Mouse (Mus musculus) CH12.LX (cell line): ENCODE measurements around the gene Pnpla2. TPM values are rescaled to one million over a fixed set of nuclear protein-coding genes. Genes with fewer than 3 reads are reported as not detected.

Source experiments
- DNase-seq: peaks from one replicate; pipeline ENCODE4 v3.0.0-alpha.2; 2013; ENCODE audit errors: extremely low read depth
- H3K27ac ChIP-seq: 2 replicates; pipeline ENCODE4 v1.5.1; 2012; ENCODE audit warnings: low read depth, mild to moderate bottlenecking, control low read depth, moderate library complexity; ENCODE audit not compliant: insufficient read depth
- H3K27me3 ChIP-seq: replicated peaks from 2 replicates; pipeline ENCODE3; 2012; ENCODE audit warnings: inconsistent platforms
- H3K36me3 ChIP-seq, 2 experiments: replicated peaks in 1 of 2; 2 replicates each; pipeline versions ENCODE3 to v1.6.1; 2012; ENCODE audit warnings: inconsistent platforms in 1 of 2, low read length in 1 of 2, mild to moderate bottlenecking in 1 of 2, mixed read lengths in 1 of 2, moderate library complexity in 1 of 2; ENCODE audit not compliant: control insufficient read depth in 1 of 2, insufficient read depth in 1 of 2
- H3K4me1 ChIP-seq, 2 experiments: 2 replicates each; pipeline ENCODE4 v1.6.1; 2012; ENCODE audit warnings: inconsistent platforms in 1 of 2, moderate library complexity in 1 of 2; ENCODE audit not compliant: insufficient read depth in 2 of 2, control insufficient read depth in 1 of 2
- H3K4me2 ChIP-seq: 2 replicates; pipeline ENCODE4 v1.6.1; 2012; ENCODE audit warnings: low read depth, mild to moderate bottlenecking, control low read depth; ENCODE audit not compliant: poor library complexity, insufficient read depth, severe bottlenecking
- H3K4me3 ChIP-seq, 3 experiments: fragments of 150-350 bp in 1 of 3; sonication (generic) in 1 of 3; replicated peaks in 1 of 3; 2 replicates each; pipeline versions ENCODE3 to v1.5.1; 2011 to 2012; ENCODE audit warnings: low read depth in 2 of 3, low read length in 2 of 3, mild to moderate bottlenecking in 2 of 3, moderate library complexity in 2 of 3, control low read depth in 1 of 3, improper control_type of control experiment in 1 of 3, inconsistent platforms in 1 of 3, mixed read lengths in 1 of 3; ENCODE audit not compliant: poor library complexity in 1 of 3
- H3K79me2 ChIP-seq: replicated peaks from 2 replicates; pipeline ENCODE4 v1.6.1; 2012; ENCODE audit warnings: mild to moderate bottlenecking, moderate library complexity; ENCODE audit not compliant: control insufficient read depth, poor library complexity, insufficient read depth, severe bottlenecking; ENCODE audit errors: extremely low read depth
- H3K9ac ChIP-seq: 2 replicates; pipeline ENCODE4 v1.6.1; 2012; ENCODE audit warnings: low read depth, mild to moderate bottlenecking, control low read depth, moderate library complexity; ENCODE audit not compliant: insufficient read depth
- H3K9me3 ChIP-seq: replicated peaks from 2 replicates; pipeline ENCODE3; 2012; ENCODE audit warnings: low read length, inconsistent platforms, mixed read lengths
- BHLHE40 ChIP-seq: IDR thresholded peaks from 2 replicates; pipeline ENCODE4 v1.6.1; 2011; ENCODE audit warnings: mild to moderate bottlenecking, low read depth, low read length, improper control_type of control experiment
- CHD2 ChIP-seq: IDR thresholded peaks from 2 replicates; pipeline ENCODE4 v1.6.1; 2011; ENCODE audit warnings: low read length, improper control_type of control experiment
- HCFC1 ChIP-seq: IDR thresholded peaks from 2 replicates; pipeline ENCODE4 v1.6.1; 2012; ENCODE audit warnings: low read depth, mild to moderate bottlenecking, inconsistent platforms, low read length, improper control_type of control experiment
- MEF2A ChIP-seq: IDR thresholded peaks from 2 replicates; pipeline ENCODE4 v1.6.1; 2014; ENCODE audit warnings: low read depth, mild to moderate bottlenecking, inconsistent platforms, low read length, improper control_type of control experiment, borderline replicate concordance
- MXI1 ChIP-seq: IDR thresholded peaks from 2 replicates; pipeline ENCODE4 v1.6.1; 2011; ENCODE audit warnings: mild to moderate bottlenecking, low read depth, low read length, improper control_type of control experiment
- MYC ChIP-seq: IDR thresholded peaks from 2 replicates; pipeline ENCODE4 v1.6.1; 2011; ENCODE audit warnings: low read depth, mild to moderate bottlenecking, improper control_type of control experiment, low read length
- NRF1 ChIP-seq: IDR thresholded peaks from 2 replicates; pipeline ENCODE4 v1.6.1; 2014; ENCODE audit warnings: low read depth, mild to moderate bottlenecking, inconsistent platforms, low read length, improper control_type of control experiment, moderate library complexity
- POLR2A ChIP-seq: IDR thresholded peaks from 2 replicates; pipeline ENCODE4 v1.6.1; 2011; ENCODE audit warnings: low read depth, mild to moderate bottlenecking, improper control_type of control experiment, low read length
- TCF12 ChIP-seq: IDR thresholded peaks from 2 replicates; pipeline ENCODE4 v1.6.1; 2014; ENCODE audit warnings: low read depth, mild to moderate bottlenecking, inconsistent platforms, low read length, improper control_type of control experiment
- UBTF ChIP-seq: IDR thresholded peaks from 2 replicates; pipeline ENCODE4 v1.6.1; 2012; ENCODE audit warnings: low read depth, mild to moderate bottlenecking, inconsistent platforms, low read length, improper control_type of control experiment, moderate library complexity
- ZC3H11A ChIP-seq: IDR thresholded peaks from 2 replicates; pipeline ENCODE4 v1.6.1; 2012; ENCODE audit warnings: low read depth, mild to moderate bottlenecking, inconsistent platforms, low read length, improper control_type of control experiment
- ZMIZ1 ChIP-seq: IDR thresholded peaks from 2 replicates; pipeline ENCODE4 v1.6.1; 2012; ENCODE audit warnings: low read depth, mild to moderate bottlenecking, inconsistent platforms, low read length, improper control_type of control experiment
- dilution Hi-C: fragments of 300-500 bp; cut with MboI; formaldehyde crosslinking; loops from 2 replicates; pipeline ENCODE4 v1.14.3; 2020; ENCODE audit warnings: low sequenced_read_pairs; ENCODE audit not compliant: extremely low pct_unique_long_range_greater_than_20kb, extremely low pct_ligation_motif_present
- in situ Hi-C: fragments of 300-500 bp; cut with MboI; formaldehyde crosslinking; loops from 3 replicates; pipeline ENCODE4 v1.14.3; 2019; ENCODE audit warnings: low sequenced_read_pairs, low pct_ligation_motif_present, low pct_unique_long_range_greater_than_20kb, mixed read lengths
- polyA plus RNA-seq: library from polyadenylated mRNA; unstranded; fragments of >175 nt; gene quantifications from 2 replicates; pipeline ENCODE4 v1.2.1, GENCODE M21; 2012; ENCODE audit warnings: low read depth; ENCODE audit not compliant: insufficient read length
- total RNA-seq, 2 experiments: library from RNA; depleted of rRNA; stranded (reverse); fragments of 300-350 nt in 1 of 2; fragments of >200 nt in 1 of 2; gene quantifications; 2 replicates each; pipeline ENCODE4 v1.2.3; 2012 to 2014

Pnpla2 gene
- total and polyA plus RNA-seq, 3 experiments = 2.8 to 29.6 (median 11.7) TPM

DNA sequence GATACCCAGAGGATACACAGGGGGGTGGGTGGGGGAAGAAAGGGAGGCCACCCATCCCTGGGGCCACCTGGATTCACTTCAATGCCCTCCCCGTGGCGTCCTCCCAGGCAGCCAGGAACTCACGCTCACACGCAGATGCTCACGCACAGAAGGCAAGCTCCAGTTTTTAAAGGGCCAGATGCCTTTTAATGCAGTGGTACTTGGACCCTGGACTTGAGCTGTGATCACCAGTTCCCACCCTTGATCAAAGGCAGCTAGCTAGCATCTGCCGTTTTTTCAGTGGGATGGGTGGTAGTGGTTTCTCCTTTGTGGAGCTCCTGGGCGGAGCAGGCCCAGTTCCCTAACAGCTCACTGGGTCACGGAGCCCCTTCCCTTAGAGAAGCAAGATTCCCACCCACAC lies 20.5 kb upstream of the Pnpla2 start:
- H3K4me2 ChIP-seq = peak overlapping the region; percentile 92
- DNase-seq = peak; percentile 65
- TF ChIP-seq UBTF (no peak), BHLHE40 (peak; percentile 73), MEF2A (no peak), NRF1 (peak; percentile 52; the same call in 1 of the 2 replicates)
- TF ChIP-seq, all 38 proteins: peak for 2
- Histone ChIP-seq H3K4me3 (peak overlapping the region; percentile 50 to 65 (median 55)), H3K27ac (no peak overlapping the region), H3K4me1 (peaks cover 17 to 35% of the 10 kb centered on the region in 2 experiments), H3K9ac (peak overlapping the region; percentile 62; the same call in 1 of the 2 replicates), H3K79me2 (peaks cover 12% of the 10 kb centered on the region), H3K27me3 (no peaks in the 10 kb centered on the region), H3K9me3 (no peaks in the 10 kb centered on the region), H3K36me3 (peaks cover 56 to 65% of the 10 kb centered on the region in 2 experiments)
- dilution Hi-C loops (no loop called here), in situ Hi-C loops (no loop called here)

DNA sequence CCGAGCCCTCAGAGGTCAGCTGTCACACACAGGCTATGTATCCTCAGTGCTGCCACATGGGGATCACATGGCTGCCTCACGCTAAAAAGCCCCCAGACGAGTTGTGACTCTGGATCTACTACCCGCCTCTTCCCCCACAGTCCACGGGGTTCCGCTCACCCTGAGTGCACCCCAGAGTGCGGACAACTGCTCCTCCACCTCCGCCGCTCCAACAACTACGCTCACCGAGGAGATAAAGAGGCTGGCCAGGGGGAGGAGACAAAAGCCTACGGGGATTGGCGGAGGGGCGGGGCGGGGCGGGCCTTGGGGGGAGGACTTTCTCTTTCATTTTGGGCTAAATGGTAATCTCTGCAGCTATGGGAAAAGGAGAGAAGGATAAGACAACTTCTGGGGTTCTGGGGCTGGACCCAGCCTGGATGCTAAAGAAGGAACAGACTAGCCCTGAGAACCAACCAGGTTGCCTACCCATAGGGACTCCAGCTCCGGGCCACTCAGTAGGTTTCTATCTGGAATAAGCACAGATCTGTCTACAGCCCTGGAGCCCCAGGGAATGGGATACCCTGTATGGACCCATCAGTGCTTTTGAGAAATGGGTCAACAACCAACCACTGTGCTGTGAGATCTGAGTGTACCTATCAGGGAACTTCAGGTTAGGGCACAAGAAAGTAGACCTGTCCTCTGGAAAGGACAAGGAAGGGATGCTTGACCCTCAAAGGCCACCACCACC lies 19.7 kb upstream of the Pnpla2 start:
- dilution Hi-C loops = no loop called here
- no peaks in the 10 kb centered on the region for H3K9me3 ChIP-seq
- peak overlapping the region; percentile 50 to 65 (median 55) for H3K4me3 ChIP-seq
- H3K4me1 ChIP-seq = peaks cover 17 to 37% of the 10 kb centered on the region in 2 experiments
- H3K27ac ChIP-seq = peak overlapping the region; percentile 28; the same call in 1 of the 2 replicates
- peaks cover 12% of the 10 kb centered on the region for H3K79me2 ChIP-seq
- in situ Hi-C loops = no loop called here
- TF ChIP-seq POLR2A (peak; percentile 58), HCFC1 (no peak), ZMIZ1 (0 out of 2 replicates have a peak, but pooled peaks have one; percentile 19), ZC3H11A (no peak), MYC (0 out of 2 replicates have a peak, but pooled peaks have one; percentile 43), MXI1 (peak; percentile 81), TCF12 (peak; percentile 29; the same call in 1 of the 2 replicates), CHD2 (no peak)
- TF ChIP-seq, all 38 proteins: peak for 5
- peak; percentile 67 for DNase-seq
- H3K9ac ChIP-seq = peak overlapping the region; percentile 62
- H3K27me3 ChIP-seq = no peaks in the 10 kb centered on the region
- peaks cover 62 to 66% of the 10 kb centered on the region in 2 experiments for H3K36me3 ChIP-seq
- H3K4me2 ChIP-seq = peak overlapping the region; percentile 92
